Mouse (Mus musculus): ENCODE data around the gene Kcnj12.

- TF ChIP-seq CTCF (IDR thresholded peaks at IDR 0.05; ENCODE audit: low read depth) (no peak), EP300 (IDR thresholded peaks at IDR 0.05; ENCODE audit: low read depth) (no peak)
These were observed 1.2 kb upstream of the Kcnj12 start for GRCm38 (mm10) chr11:61021129-61021528.
